ENCODE assay signal across 18 mouse cellular contexts in genomic region chr1:119163114-119163740, GRCm38 (mm10).
DNase-seq lines count a peak whose midpoint lies in the region; ATAC-seq and TF ChIP-seq lines count a peak whose summit lies in the region.
"Had no signal": no experiment of that assay in that cellular context is flagged by ENCODE, and none has a peak within 500 bp of the region (broad histone marks: within the 10 kb centered on the region; RNA-seq: fewer than 3 reads in every experiment).

No protein-coding gene starts in this region.

- 78% methylated on average over 7 of the region's 7 CpGs for WGBS in heart, embryonic 12.5 days
- WGBS in liver, adult 2 months = 28% methylated on average over 7 of the region's 7 CpGs
- 66% methylated on average over 7 of the region's 7 CpGs for WGBS in liver, embryonic 12.5 days (ENCODE audit: insufficient replicate concordance)

- no peak overlapping the region for H3K4me3 ChIP-seq in heart, embryonic 12.5 days
- no peak overlapping the region for H3K4me3 ChIP-seq in liver, adult 2 months (ENCODE audit: insufficient read depth, low read depth, low read length)
- H3K4me3 ChIP-seq in liver, embryonic 12.5 days = no peak overlapping the region
- H3K4me3 ChIP-seq: embryonic facial prominence, embryonic 10.5 days; forebrain, embryonic 13.5 days; heart, embryonic 15.5 days; hindbrain, embryonic 13.5 days had no signal

- peak; percentile 30 for DNase-seq in gastrocnemius, adult 18-20 months (ENCODE audit: low spot score)
- no peak for DNase-seq in gastrocnemius, postnatal 10 days
- DNase-seq in heart, adult 18-20 months = peak; percentile 13 to 20
- peak; percentile 79 for DNase-seq in liver, adult 2 months (ENCODE audit: extremely low read depth, low read depth, low spot score)
- peak; percentile 34 for DNase-seq in brain, adult 2 months (ENCODE audit: low read depth, low spot score)
- no peak for DNase-seq in layer of hippocampus, adult 9-11 months
- DNase-seq: adrenal gland, postnatal 14 days; cerebellum, adult 18-20 months; cerebellum, adult 9-11 months; forebrain, postnatal 0 days; heart, postnatal 14 days had no signal

- no peaks in the 10 kb centered on the region for H3K36me3 ChIP-seq in heart, embryonic 12.5 days
- no peaks in the 10 kb centered on the region for H3K36me3 ChIP-seq in liver, adult 2 months (ENCODE audit: control insufficient read depth, insufficient read depth, low read length)
- H3K36me3 ChIP-seq in liver, embryonic 12.5 days = no peaks in the 10 kb centered on the region
- H3K36me3 ChIP-seq: embryonic facial prominence, embryonic 10.5 days; heart, embryonic 15.5 days; hindbrain, embryonic 13.5 days had no signal

- H3K9ac ChIP-seq in heart, embryonic 12.5 days = no peak overlapping the region
- no peak overlapping the region for H3K9ac ChIP-seq in liver, adult 2 months (ENCODE audit: low read depth, low read length)
- H3K9ac ChIP-seq in liver, embryonic 12.5 days = no peak overlapping the region
- H3K9ac ChIP-seq: forebrain, embryonic 13.5 days; forebrain, postnatal 0 days; heart, embryonic 15.5 days; hindbrain, embryonic 13.5 days had no signal

- H3K4me1 ChIP-seq in heart, embryonic 12.5 days (replicated peaks) = no peaks in the 10 kb centered on the region
- H3K4me1 ChIP-seq in liver, adult 2 months (ENCODE audit: control insufficient read depth, insufficient read depth, low read length) = peaks cover 9% of the 10 kb centered on the region
- H3K4me1 ChIP-seq in liver, embryonic 12.5 days = no peaks in the 10 kb centered on the region
- H3K4me1 ChIP-seq: forebrain, embryonic 13.5 days; heart, embryonic 15.5 days; hindbrain, embryonic 13.5 days had no signal

- TF ChIP-seq POLR2A in liver, adult 2 months (IDR thresholded peaks at IDR 0.05; ENCODE audit: extremely low read depth, insufficient read depth, low read length) = no peak

- H3K27ac ChIP-seq in heart, embryonic 12.5 days (ENCODE audit: poor library complexity, severe bottlenecking) = no peak overlapping the region
- H3K27ac ChIP-seq in liver, adult 2 months (replicated peaks; ENCODE audit: insufficient read depth, low read depth, low read length) = peak overlapping the region; percentile 32; the same call in 1 of the 2 replicates
- H3K27ac ChIP-seq in liver, embryonic 12.5 days = no peak overlapping the region
- H3K27ac ChIP-seq: embryonic facial prominence, embryonic 10.5 days; forebrain, embryonic 13.5 days; heart, embryonic 15.5 days; hindbrain, embryonic 13.5 days; hindbrain, postnatal 0 days had no signal

- H3K9me3 ChIP-seq in heart, embryonic 12.5 days (replicated peaks) = peaks cover 5% of the 10 kb centered on the region; the same call in 1 of the 2 replicates
- H3K9me3 ChIP-seq in liver, embryonic 12.5 days (replicated peaks) = no peaks in the 10 kb centered on the region
- H3K9me3 ChIP-seq: embryonic facial prominence, embryonic 10.5 days; forebrain, embryonic 13.5 days; heart, embryonic 15.5 days; hindbrain, embryonic 13.5 days had no signal

- ATAC-seq in heart, embryonic 12.5 days (ENCODE audit: insufficient number of reproducible peaks, low FRiP score) = no peak
- ATAC-seq in liver, embryonic 12.5 days = no peak
- ATAC-seq: forebrain, embryonic 13.5 days; forebrain, postnatal 0 days; hindbrain, postnatal 0 days had no signal

- no peak overlapping the region for H3K4me2 ChIP-seq in heart, embryonic 12.5 days
- no peak overlapping the region for H3K4me2 ChIP-seq in liver, embryonic 12.5 days
- H3K4me2 ChIP-seq: forebrain, embryonic 13.5 days; heart, embryonic 15.5 days; hindbrain, embryonic 13.5 days had no signal

- H3K79me2 ChIP-seq in liver, adult 2 months (ENCODE audit: control insufficient read depth, insufficient read depth, low read length) = no peaks in the 10 kb centered on the region

- H3K27me3 ChIP-seq in heart, embryonic 12.5 days (replicated peaks) = no peaks in the 10 kb centered on the region
- no peaks in the 10 kb centered on the region for H3K27me3 ChIP-seq in liver, adult 2 months (ENCODE audit: control insufficient read depth, insufficient read depth, low read length)
- H3K27me3 ChIP-seq in liver, embryonic 12.5 days (replicated peaks) = no peaks in the 10 kb centered on the region
- H3K27me3 ChIP-seq: forebrain, embryonic 13.5 days; heart, embryonic 15.5 days; hindbrain, embryonic 13.5 days had no signal

- no peak for TF ChIP-seq CTCF in liver, adult 2 months (IDR thresholded peaks at IDR 0.05; ENCODE audit: low read depth, low read length)

Comparison
In these comparisons a context has a peak if more than half of its experiments do, and no peak if none do; other contexts are left out.
1. DNase-seq: peak in gastrocnemius, adult 18-20 months (single experiment), heart, adult 18-20 months (2 of 2), liver, adult 2 months (single experiment) and brain, adult 2 months (single experiment); none in gastrocnemius, postnatal 10 days (single experiment) and layer of hippocampus, adult 9-11 months (single experiment).